Mouse (Mus musculus) spleen, embryonic (tissue): ENCODE data around the gene Gm9817.
"Not testable (repeated sequence)": the region's sequence is repeated elsewhere in the genome, so short reads cannot be mapped to it uniquely, and the experiment has no call there.

Experiments used
- CTCF ChIA-PET: fragments of 350-600 bp; sonication (Branson Sonifier 250); formaldehyde crosslinking; loops from one replicate; lab custom pipeline; 2022; lab: Charles Lee

Gm9817 gene

GRCm38 (mm10) chr13:45078392-45078791 lies at the start of gene Gm9817:
Gene Gm9817, plus strand, starts transcription at chr13:45078692.
- CTCF ChIA-PET, result not testable (repeated sequence)

DNA sequence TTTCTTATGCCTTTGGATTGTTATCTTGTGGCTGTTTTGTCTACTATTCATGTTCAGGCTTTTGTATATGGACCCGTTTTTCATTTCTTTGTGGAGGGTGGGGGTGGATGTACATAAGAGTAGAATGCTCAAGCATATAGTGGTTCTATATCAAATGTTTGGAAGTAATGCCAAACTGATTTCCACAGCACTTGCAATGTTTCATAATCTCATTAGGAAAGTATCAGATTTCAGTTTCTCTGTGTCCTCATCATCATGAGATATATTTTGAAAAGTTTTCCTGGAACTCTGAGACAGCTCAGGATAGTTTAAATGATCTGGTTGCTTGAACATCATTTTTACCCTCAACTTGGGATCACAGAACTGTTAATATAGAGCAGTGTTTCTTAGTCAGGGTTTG lies 48.7 kb upstream of the Gm9817 start:
- CTCF ChIA-PET, result interaction anchor here (1.2 kb wide), 1 partner anchor 450 kb away, joined by 3 read pairs; no protein-coding TSS in a partner anchor

DNA sequence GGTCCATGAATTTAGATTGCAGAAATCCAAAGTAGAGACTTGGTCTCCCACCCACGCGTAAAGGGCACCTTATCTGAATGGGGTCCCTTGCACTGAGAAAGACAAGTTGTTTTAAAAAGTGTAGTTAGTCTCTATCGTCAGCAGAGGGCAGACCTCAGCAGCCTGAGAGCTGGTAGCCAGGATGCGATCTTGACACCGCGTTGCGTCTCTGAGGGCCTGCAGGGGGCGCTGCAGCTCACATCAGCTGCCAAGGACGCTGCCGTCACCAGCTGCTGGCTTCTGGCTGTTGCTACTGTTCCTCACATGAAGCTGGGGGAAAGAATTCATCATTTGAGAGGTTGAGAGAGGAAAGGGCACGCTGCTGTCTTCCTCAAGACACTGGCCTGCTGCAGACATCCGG lies 47.7 kb upstream of the Gm9817 start:
- CTCF ChIA-PET, result interaction anchor here (0.5 to 0.6 kb wide), 2 partner anchors 409 to 442 kb away, joined by 4 to 10 read pairs; no protein-coding TSS in a partner anchor

- CTCF ChIA-PET, result interaction anchor here (0.7 kb wide), 1 partner anchor 439 kb away, joined by 5 read pairs; no protein-coding TSS in a partner anchor
These were observed 47.2 kb upstream of the Gm9817 start for GRCm38 (mm10) chr13:45031314-45031713.

GRCm38 (mm10) chr13:45031748-45032147 lies 46.7 kb upstream of the Gm9817 start:
- CTCF ChIA-PET, result interaction anchor here (0.7 kb wide), 1 partner anchor 438 kb away, joined by 5 read pairs; no protein-coding TSS in a partner anchor

DNA sequence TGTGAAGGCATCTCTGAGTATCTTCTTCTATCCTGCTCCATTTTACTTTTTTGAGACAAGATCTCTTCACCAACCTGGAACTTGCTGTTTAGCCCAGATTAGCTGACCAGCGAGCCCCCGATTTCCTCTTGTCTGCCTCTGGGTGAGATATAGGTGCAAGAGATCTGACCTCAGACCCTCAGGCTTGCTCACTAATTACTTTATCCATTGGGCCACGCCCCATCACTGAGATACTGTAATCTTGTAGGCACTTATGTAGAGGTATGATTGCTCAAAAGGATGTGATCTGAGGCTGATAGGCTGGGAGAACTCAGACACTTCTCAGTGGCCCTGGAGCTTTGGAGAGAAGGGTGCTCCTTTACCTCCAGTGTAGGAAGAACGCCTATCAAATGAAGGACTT lies 46.0 kb upstream of the Gm9817 start:
- CTCF ChIA-PET, result no interaction called here

- CTCF ChIA-PET, result no interaction called here
These were observed 45.1 kb upstream of the Gm9817 start for GRCm38 (mm10) chr13:45033360-45033759.

DNA sequence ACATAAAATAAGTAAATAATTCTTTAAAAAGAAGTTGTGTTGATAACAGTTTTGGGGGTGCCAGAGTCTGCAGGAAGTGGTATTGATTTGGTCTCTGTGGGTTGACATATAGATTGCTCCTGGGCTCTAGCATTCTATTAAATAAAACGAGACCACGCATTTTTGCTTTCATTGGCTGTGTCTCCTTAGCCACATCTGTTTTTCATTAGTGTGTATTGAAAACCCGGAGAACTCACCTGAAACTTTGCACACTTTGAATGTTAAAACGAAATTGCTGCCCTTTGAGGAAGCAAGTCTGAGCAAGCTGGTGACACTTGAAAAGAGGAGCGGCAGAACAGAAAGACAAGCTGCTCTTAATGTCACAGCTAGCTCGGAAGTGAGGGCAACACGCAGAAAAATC lies 43.7 kb upstream of the Gm9817 start:
- CTCF ChIA-PET, result no interaction called here

DNA sequence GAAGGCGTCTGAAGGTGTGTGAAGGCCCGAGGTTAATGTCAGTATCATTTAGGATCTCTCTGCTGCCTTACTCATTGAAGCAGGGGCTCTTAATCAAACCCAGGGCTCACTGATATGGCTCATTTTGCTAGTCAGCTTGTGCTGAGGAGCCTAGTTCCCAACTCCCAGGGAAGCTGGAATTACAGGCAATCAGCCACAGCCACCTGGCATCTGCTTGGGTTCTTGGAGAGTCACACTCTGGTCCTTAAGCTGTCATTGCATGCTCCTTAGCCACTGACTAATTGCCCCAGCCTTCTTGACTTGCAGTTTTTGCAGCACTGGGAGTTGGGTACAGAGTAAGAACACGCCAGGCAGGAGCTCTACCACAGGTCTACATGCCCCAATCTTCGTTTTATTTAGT lies 42.1 kb upstream of the Gm9817 start:
- CTCF ChIA-PET, result interaction anchor here (0.8 kb wide), 1 partner anchor 234 kb away, joined by 7 read pairs; no protein-coding TSS in a partner anchor

GRCm38 (mm10) chr13:45040195-45040594 lies 38.3 kb upstream of the Gm9817 start:
- CTCF ChIA-PET, result no interaction called here

- CTCF ChIA-PET, result no interaction called here
These were observed 37.8 kb upstream of the Gm9817 start for GRCm38 (mm10) chr13:45040741-45041140.

DNA sequence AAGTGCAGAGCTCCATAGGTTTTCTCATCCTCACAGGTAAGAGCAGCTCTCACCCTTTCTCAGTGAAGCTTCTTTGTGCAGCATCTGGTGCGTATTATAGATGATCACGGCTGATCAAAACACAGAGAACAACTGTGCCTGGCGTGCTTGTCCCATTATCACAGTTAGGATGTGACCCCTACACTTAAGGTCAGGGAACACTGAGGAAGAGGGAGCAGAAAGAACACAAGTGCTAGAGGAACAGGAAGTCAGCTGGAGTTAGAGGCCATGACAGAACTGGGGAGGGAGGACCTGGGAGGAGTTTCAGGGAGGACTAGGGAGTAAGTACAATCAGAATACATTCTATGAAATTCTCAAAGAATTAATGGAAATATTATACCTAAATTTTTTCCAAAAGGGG lies 35.0 kb upstream of the Gm9817 start:
- CTCF ChIA-PET, result no interaction called here

DNA sequence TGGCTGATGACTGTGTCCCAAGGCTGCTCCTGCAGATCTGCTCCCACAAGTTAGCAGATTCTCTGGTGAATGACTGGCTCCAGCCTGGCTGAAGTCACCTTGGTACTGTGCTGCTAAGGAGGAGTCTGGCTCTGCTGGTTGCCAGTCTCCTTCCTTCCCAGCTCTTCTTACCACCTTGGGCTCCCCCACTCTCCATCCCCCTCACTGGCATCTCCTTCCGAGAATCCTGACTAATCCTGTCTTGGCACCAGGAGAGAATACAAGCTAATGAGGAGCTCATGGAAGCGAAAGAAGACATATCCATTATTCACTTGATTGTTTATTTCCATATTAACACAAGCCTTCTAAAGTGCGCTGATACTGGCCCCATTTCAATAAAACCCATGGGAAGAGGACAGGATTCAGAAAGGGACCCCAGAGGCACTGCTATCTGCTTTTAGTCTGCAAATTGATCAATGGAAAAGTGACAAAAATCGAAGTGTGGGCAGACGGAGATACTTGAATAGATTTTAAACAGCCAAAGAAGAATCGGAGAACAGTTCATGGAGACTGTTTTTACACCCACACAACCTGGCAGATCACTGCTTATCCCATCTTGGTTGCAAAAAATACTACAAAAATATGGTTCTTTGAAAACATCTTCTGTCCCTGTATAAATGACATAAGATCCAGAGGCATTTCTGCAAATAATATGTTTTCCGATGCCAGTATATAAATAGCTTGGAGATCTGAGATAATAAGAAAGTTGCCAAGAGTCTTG lies 29.1 kb upstream of the Gm9817 start:
- CTCF ChIA-PET, result no interaction called here

- CTCF ChIA-PET, result no interaction called here
These were observed 25.7 kb upstream of the Gm9817 start for GRCm38 (mm10) chr13:45052805-45053204.

- CTCF ChIA-PET, result no interaction called here
These were observed 24.6 kb upstream of the Gm9817 start for GRCm38 (mm10) chr13:45053843-45054242.

- CTCF ChIA-PET, result no interaction called here
These were observed 19.3 kb upstream of the Gm9817 start for GRCm38 (mm10) chr13:45059206-45059605.

GRCm38 (mm10) chr13:45063146-45063545 lies 15.3 kb upstream of the Gm9817 start:
- CTCF ChIA-PET, result no interaction called here

DNA sequence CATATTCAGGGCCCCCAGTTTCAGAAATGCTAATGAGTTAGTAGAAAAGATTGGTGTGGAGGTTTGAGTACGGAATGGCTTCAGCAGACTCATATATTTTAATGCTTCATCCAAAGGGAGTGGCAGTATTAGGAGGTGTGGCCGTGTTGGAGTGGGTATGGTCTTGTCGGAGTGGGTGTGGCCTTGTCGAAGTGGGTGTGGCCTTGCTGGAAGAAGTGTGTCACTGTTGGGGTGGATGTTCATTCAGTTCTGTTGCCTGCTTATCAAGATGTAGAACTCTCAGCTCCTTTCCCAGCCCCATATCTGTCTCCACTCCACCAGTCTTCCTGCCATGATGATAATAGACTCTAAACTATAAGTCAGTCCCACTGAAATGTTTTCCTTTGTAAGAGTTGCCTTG lies 13.5 kb upstream of the Gm9817 start:
- CTCF ChIA-PET, result no interaction called here

DNA sequence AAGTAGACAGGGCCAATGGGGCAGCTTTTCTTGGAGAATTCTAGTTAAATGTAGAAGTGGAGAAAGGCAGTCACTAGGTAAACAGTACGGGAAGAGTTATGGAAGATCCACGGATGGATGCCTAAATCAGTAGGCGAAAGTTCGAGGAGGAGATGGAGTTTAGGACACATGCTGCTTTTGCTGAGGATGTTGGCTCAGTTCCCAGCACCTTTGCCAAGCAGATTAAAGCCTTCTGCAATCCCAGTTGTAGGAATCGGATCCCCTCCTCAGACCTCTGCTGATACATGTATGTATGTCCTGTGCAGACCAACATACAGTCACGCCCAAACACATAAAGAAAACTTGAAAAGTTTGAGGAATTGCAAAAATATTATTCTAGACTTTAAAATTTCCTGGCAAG lies 8.1 kb upstream of the Gm9817 start:
- CTCF ChIA-PET, result no interaction called here

- CTCF ChIA-PET, result no interaction called here
These were observed 3.5 kb upstream of the Gm9817 start for GRCm38 (mm10) chr13:45075012-45075411.

- CTCF ChIA-PET, result no interaction called here
These were observed 2.8 kb upstream of the Gm9817 start for GRCm38 (mm10) chr13:45075715-45076114.

- CTCF ChIA-PET, result no interaction called here
These were observed 2.3 kb downstream of the Gm9817 start for GRCm38 (mm10) chr13:45080771-45081170.

DNA sequence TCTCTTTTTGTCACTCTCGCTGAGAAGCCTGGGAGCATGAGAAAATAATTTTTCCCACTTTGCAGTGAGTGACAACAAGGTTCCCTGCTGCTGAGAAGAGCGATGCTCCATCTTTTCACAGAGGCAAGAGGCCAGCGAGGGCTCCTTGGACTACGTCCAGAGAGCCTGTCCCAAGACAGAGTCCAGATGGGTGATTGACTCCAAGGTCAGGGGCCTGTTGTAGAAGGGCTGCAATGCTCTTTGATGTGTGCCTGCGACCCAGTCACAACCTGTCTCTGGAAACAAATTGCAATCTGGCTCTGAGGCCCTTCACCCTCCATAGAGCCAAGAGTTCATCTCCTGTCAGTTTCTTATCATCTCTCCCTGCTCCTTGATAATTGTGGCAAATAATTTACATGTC lies 5.2 kb downstream of the Gm9817 start:
- CTCF ChIA-PET, result no interaction called here
